Mouse (Mus musculus) neural tube, embryonic 10.5 days (tissue): ENCODE data around the gene Cpa1.

Experiments
- DNase-seq: peaks from one replicate; pipeline ENCODE4 v3.0.0-alpha.2; 2017; ENCODE audit warnings: low spot score; ENCODE audit errors: extremely low spot score

Gene Cpa1

DNA sequence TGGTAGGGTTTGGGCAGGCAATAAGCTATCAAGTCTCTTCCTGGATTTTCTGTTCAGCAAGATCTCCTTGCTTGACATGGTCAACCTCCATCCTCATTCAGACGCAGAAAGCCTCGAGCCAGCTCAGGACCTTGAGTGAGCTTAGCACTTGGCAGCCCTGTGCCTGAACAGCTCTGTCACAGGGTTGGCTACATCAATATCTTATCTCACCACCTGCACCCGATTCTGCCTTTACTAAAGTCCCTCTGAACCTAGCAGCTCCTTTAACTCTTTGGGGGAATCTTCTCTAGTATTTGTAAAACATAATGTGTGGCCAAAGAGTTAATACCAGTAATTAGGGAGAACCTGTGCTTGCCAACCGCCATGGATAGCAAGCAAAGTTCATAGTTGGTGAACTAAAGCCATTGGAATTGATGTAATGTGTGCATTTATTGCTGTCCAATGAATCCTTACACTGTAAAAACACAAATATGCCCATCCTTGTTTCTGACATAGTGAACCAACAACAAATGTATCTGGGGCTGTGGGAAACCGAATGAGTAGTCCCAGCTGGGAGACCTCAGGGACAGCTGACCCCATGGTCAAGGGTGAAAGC is at the start of gene Cpa1:
Cpa1 (plus strand) TSS at position 545 of the 595 bp plus-strand sequence.
- no peak for DNase-seq

DNA sequence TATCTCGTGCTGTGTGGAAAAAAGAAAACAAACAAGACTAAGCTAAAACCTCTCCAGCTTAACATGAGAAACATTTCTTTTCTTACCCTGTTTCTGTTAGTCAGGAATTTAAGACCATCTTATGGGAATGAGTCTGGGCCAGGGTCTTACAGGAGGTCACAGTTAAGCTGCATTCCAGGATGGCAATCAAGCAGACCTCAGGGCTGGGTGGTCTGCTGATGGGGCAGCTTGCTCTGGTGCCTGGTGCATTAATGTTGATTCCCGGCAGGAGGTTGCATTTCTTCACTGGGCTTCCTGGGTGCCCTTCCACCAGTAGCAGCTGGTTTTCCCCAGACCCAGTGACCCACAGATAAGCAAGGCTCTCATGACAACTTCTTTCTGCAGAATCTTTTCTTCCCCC is 49.2 kb upstream of the Cpa1 start:
- DNase-seq: no peak

DNA sequence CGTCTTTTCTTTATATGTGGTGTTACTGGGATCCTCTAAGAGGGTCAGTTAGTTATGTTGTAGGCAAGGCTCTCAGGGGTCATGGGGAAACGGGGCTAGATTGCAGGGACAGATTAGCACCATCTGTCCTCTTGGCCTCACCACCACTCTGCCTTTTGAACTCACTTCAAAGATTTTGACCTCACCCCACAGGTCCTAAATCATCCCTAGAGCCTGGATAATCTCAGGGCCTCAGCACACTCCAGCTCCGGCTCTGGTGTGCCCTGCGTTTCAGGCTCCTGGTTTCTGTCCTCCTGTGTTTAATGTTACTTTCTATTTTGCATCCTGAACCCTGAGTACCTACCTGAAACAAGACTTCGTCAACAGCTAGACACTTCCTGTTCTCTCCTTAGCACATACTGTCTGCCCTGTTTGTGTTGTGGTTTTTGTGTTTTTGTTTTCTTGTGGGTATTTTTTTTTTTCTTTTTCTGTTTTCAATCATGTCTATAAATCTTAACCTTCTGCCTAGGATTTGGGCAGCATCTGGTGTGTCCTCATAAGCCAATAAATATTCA is 47.1 kb upstream of the Cpa1 start:
- DNase-seq: no peak

DNA sequence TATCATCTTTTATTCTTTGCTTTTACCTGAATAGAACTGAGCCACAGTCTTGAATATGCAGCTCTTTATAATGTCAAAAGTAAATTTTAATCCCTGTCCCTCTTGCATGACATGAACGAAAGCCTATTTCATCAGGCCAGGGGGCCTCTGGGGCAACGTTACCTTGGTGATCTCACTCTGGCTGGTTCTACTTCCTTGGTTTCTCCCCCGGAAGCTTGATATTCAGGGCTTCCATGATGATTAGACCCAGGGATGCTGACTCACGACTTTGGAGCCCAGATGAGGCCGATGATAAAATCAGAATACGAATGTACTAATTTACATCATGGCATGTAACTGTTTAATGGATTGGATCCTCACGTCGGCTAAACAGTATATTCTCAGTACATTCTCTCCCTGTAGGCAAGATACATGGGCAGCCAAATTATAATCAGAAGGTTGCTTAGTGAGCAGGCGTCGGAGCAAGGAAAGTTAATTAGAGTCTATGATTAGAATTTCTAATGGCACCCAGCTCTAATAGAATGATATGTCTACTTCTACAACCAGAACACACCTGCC is 46.5 kb upstream of the Cpa1 start:
- DNase-seq: no peak

DNA sequence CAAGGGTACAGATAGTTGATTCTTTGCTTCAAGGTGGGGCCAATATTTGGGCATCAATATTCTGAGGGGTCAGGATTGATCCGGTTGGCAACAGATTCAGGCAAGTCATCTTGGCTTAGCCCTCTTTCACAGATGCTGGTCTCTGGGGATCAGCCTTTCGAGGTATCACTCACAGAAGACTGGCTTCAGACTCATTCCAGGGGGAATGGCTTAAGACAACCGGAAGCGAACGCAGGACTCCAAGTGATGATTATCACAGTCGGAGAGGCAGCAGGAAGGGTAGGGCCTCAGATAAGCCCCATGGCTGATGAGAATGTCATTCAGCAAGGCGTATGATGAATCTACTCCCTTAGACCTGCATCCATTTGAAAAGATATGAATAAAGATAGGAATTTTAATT is 44.7 kb upstream of the Cpa1 start:
- no peak for DNase-seq

DNA sequence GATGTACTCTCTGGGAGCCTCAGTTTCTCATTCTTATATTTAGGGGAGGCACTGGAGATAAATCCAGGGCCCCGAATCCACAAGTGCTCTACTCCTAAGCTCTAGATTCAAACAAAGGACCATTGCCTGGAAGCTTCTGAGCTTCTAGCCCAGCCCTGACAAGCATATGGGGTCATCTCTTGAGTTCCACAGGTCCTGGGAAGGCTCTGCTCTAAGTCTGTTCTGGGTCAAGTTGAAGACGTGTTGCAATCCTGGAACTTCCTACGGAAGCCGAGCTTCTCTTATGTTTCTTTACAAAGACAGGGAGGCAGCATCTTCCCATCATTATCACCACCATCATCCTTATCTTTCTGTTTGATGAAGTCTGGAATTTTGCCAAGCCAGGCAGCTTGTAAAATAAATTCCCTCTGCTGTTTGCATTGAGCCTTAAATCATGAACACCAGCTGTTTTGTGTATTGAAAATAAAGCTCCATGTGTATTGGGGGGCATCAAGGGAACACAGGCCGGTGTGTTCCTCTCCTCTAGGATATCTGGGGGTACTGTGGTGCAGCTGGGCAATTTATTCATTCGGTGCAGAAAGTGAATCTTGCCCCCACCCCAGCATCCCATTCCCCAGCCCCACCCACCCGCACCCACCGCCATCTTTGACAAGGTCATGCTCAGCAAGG is 42.7 kb upstream of the Cpa1 start:
- no peak for DNase-seq

DNA sequence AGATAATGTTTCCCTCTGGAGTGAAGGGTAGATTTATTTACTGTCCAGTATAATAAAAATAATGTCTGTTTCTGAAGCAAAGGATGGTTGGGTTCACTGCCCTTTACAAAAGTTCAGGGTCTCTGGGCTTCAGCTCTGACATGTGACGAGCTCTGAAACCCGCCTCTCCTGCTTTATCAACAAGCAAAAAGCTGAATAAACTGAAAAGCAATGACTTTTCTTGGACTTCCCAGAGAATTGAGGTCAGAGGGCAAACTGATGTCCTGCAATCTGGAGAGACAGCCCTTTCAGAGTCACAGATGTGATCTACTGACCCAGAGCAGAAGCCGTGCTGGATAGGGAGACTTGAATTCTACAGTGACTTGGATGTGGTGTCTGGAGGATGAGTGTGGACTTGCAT is 39.0 kb upstream of the Cpa1 start:
- DNase-seq: no peak

DNA sequence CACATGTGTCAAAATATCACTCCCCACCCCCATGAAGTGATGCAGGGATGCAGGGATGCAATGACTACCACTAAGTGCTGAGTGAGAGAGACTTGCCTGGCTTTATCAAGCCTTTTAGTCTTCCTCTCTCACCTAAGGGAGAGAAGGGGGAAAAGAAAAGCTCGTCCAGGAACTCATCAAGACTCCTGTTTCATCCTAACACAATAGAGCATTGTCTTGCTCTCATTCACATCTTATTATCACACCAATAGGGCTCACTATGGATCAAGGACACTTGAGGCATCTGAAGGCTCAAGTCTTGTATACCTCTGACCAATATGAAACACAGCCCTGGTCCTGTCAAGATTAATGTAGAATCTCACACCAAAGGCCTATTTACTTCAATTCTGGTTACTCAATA is 38.0 kb upstream of the Cpa1 start:
- DNase-seq: no peak

DNA sequence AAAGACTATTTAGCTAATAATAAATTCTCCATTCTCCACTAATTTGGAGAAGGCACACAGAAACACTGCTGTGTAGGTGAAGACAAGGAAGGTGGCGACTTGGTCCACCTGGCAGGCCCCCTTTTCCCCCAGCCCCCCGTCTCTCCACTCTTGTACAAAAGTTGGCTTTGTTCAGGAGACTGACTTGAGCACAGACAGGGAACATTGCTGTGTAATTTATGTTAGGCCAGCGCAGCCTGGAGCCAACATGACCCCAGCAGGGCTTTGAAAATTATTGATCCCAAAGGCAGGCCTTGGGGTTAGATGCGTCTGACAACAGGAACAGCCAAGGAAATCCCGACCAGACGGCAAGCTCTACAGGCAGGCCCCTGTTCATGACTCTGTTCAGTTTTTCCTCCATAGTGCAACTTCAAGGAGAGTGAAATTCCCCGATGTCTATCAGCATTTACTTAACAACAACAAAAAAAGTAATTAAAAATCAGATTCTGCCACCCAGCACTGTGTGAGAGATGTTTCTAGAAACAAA is 34.6 kb upstream of the Cpa1 start:
- no peak for DNase-seq

DNA sequence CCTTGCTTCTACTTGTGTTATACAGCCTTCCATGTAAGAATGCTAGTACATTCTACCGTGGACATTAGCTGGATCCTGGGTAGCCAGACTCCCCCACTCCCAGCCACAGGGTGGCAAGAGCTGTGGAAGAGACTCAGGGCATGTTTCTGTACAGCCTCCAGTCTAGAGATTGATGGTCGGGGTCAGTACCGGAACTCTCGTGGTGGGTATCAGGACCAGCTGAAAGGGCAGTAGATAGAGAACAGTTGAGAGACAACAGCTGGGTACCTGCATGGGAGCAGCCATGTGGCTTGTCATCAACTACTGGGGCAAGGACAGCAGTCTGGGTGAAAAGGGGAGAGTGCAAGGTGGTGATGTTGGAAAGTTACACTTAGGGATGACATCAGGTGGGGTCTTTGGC is 33.9 kb upstream of the Cpa1 start:
- DNase-seq: no peak

DNA sequence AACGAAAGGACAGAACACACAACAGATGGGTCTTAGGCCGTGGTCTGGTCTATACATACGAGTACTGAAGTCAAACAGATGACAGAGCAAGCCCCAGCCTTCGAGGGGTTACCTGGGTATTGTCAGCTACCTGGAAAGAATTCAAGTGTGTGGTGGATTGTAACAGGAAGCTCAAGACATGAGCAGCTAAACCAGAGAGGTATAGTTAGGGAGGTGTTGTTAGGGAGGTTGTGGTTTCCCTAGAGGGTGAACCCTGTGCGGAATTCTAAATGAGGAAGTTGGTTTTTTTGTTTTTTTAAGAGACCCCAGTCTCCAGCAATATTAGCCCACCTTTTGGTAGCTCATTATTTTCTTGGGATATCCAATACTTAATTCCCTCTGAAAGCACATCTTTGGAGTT is 33.3 kb upstream of the Cpa1 start:
- no peak for DNase-seq

DNA sequence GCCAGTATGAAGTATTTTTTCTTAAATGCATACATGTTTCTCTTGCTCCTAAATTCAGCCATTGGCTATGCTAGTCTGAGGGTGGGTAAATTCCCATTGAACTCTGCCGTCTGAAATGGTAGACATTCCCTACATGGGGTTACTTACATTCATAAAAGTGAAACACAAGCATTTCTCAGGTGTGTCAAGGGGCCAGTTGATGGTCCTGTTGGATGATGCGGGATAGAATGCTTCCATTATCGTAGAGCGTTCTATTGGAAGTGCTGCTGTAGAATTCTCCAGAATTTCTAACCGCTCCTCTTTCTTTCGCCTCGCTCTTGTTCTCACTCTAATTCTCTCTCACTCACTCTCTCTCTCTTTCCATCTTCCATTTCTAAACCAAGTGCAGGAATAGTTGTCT is 28.3 kb upstream of the Cpa1 start, which contains the start of gene Cpa5:
Cpa5 (plus strand) TSS at position 301 of the 400 bp plus-strand sequence.
- DNase-seq: no peak

DNA sequence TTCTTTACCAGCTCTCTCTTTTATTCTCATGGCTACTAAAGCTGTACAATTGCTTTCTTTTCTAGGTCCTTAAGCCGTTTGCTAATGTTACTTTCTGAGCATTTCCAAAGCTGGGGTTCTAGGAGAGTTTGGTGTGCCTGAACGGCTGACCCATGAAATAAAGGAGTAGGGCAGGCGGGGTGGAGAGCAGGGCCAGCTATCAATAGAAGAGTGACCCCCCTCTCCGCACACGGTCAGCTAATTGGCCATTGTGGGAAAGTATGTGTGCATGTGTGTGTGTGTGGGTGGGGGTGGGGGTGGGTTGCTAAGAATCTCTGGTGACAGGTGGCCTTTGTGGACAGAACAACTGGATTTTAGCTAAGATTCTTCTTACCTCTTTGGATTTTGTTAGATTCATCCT is 27.8 kb upstream of the Cpa1 start:
- no peak for DNase-seq

DNA sequence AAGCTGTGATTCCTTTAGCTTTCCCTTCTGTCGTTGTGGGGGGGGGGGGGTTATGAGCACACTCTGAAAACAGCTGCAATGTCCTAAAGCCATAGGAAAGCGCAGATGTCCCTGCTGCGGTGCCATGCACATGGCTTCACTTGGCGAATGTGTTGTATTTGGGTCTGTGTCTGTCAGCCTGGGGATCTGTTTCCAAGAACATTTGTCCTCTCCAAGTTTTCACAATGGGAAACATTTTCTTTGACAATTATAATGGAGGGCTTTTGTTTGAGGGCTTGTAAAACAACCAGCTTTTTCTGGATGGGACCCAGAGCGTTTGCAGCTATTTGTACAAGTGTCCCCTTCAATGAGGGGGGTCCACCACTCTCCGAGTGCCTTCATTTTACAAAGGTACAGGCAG is 24.8 kb upstream of the Cpa1 start:
- no peak for DNase-seq

DNA sequence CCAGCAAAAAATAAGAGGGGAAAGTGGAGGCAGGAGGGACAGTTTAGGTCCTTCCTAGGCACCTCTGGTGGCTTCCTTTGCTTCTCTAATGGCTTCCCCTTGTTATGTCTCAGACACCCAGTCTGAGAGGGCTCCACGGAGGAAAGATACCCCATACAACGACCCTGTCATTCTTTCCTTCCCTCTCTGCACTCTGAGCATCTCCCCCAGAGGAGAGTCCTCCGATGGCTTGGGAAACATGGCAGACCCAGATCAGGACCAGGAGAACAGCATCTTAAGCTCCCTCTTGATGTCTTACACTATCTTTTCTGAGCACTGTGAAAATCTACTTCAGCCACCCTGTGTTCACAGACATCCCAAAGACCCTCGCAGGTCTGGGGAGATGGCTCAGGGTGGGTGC is 23.3 kb upstream of the Cpa1 start:
- DNase-seq: no peak

DNA sequence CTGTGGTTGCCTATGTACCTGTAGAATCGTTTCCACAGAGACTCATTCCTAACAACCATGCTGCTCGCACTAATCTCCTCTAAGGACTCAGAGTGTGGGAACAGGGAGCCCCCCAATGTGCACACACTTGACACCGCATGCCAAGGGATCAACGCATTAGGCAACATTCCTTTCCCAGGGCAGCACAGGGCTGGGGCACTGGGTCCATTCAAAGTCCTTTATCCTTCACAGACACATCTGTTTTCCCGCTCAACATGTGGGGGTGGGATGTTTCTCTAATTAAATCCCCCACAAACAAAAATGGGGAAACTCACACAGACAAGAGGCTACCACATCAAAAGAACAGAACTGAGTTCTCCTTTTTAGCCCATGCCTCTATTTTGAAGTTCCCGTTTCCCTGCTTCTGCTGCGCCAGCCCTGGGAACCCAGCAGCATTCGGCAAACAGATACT is 22.5 kb upstream of the Cpa1 start:
- peak; percentile 67 for DNase-seq

DNA sequence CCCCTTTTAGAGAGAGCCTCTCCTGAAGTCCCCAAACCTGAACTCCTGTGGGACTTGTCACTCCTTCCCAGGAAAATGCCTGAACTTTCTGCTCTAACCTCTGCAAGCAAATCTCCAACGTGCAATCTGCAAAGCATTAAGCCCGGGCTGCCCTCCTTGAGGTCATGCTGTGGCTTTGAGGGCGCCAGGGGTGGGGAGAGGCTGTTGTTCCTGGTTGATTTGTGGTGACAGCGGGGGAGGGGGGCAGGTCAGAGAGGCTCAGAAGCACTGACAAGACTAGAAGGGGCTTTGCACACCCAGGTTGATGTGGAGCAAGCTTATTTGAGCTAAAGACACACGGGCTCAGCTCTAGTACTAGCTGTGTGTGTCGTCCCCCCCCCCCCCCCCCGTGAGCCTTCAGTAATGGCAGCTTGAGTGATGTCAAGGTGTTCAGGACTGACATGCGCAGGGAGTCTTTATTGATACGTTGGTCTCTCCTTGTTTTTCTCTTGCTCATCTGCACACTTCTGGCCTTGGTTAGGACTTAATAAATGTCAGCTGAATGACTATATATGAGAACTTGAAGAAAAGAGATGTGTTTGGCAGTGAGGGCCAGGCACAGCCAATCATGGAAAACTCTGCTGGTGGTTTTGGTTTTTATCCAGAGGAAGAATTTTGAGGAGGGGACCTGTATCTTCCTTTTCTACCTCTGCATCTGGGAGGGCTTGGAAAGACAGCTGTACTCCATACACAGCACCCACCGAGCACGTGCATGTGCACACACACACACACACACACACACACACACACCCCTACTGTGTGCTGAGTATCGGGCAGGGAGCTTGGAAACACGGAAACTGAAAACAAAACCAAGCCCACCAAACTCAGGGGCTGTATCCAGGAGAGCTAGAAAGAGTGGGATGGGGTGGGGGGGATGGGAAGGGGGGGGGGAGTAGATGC is 21.7 kb upstream of the Cpa1 start:
- DNase-seq: peak; percentile 92

DNA sequence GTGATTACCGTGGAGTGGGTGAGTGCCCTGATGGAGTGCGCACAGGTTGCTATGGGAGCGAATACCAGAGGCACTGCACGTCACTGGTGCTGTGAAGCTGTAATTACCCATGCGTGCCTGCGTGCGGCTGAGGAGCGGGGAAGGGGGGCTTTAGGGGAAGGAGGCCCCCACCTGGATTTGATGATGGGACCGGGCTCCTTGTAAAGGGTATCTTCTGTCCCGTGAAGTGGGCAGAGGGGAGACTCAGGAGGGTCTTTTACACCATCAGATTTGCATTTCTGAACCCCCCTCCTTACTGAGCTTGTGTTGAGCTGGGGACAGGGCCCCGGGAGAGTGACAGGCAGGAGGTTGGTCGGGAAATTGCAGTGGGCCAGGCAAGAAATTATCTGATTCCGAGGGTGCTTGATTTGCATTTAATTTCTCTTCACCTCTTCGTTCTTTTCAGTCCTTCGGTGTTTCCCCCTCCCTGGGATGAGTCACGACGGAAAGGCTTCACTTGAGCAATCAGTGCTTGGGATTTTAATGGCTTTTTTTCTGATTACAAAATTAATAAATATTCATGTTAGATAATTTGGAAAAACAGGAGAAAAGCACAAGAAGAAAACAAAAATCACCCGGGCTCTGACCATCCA is 20.9 kb upstream of the Cpa1 start:
- peak; percentile 71 for DNase-seq

DNA sequence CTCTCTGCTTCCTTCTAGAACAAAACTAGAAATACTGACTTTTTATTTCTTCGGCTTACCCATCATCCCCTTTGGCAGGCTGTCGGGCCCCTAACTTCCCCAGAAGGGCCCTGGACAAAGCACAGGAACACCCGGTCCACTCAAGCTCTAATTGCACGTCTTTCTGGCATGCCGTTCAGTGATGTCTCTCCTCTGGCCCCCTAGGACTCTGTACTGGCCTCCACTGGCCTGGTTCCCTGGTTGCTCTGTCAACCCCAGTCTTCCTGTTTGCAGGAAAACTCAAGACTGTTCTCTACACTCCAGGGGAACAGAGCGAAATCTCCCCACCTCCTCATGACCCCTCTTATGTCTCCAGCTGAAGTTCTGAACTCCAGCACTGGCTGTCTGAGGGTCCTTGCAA is 20.3 kb upstream of the Cpa1 start:
- no peak for DNase-seq

DNA sequence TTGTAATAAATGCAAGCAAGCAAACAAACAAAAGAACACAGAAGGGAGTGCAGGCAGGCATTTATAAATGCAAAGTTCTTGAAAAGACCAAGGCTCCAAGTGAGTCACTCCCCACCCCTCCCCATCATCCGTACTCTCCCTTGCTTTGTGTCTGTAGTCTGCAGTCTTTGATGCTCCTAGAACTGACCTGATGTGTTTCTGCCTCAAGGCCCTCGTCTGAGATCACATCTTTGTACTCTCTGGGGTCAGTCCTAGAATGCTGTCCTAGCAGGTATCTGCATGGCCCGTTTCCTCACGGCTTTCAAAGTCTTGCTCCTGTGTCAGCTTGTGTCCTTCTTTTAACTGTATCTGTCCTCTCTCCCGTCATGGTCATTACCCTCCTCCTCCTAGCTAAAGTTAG is 19.4 kb upstream of the Cpa1 start:
- DNase-seq: no peak

DNA sequence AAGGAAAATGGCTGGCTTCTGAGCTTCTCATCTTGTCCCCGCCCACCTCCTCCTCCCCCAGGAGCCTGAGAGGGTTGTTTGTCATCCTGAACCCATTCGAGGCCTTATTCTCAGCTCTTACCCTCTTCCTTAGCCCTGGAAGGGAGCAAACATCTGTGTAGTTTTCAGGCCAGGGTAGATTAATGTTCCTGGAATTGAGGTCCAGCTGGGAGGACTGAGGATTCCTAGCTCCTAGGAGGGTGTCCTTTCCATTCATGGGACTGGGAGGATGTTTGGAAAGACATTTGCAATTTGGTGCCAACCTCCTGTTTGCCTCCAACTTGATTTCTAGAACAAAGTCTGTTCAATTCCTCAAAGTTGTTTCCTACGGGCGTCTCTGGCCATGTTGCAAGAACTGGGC is 18.4 kb upstream of the Cpa1 start:
- no peak for DNase-seq
